ENCODE assay signal across 11 mouse cellular contexts in genomic region chr1:136364711-136365110, GRCm38 (mm10). TPM values are rescaled to one million over a fixed set of nuclear protein-coding genes. Genes with fewer than 3 reads are reported as not detected.
A peak's percentile ranks its signal among the peaks of the same experiment; 100 is the strongest.
DNase-seq lines count a peak whose midpoint lies in the region; ATAC-seq lines count a peak whose summit lies in the region.
"Had no signal": no experiment of that assay in that cellular context is flagged by ENCODE, and none has a peak within 500 bp of the region (broad histone marks: within the 10 kb centered on the region; RNA-seq: fewer than 3 reads in every experiment).

No protein-coding gene starts in this region.

- H3K27ac ChIP-seq in midbrain, embryonic 15.5 days: no peak overlapping the region
- H3K27ac ChIP-seq in hindbrain, embryonic 16.5 days (ENCODE audit: low read depth, low read length): no peak overlapping the region
- H3K27ac ChIP-seq: embryonic facial prominence, embryonic 12.5 days had no signal

- no peaks in the 10 kb centered on the region for H3K4me1 ChIP-seq in midbrain, embryonic 15.5 days
- H3K4me1 ChIP-seq in hindbrain, embryonic 16.5 days (ENCODE audit: control insufficient read depth, insufficient read depth, low read depth, low read length): no peaks in the 10 kb centered on the region; the same call in 1 of the 2 replicates

- DNase-seq in layer of hippocampus, adult 18-20 months (ENCODE audit: low spot score in 2 of 2): peak; percentile 30 to 80
- no peak for DNase-seq in layer of hippocampus, adult 9-10 months (ENCODE audit: low spot score)
- peak; percentile 38 for DNase-seq in cerebellum, adult 9-11 months
- DNase-seq in kidney, postnatal 14 days: peak; percentile 81
- DNase-seq in lung, postnatal 4 days: peak; percentile 55 to 76
- DNase-seq in thymus, postnatal 14 days: peak; percentile 78

- H3K9me3 ChIP-seq in midbrain, embryonic 15.5 days: no peaks in the 10 kb centered on the region
- no peaks in the 10 kb centered on the region for H3K9me3 ChIP-seq in hindbrain, embryonic 16.5 days (ENCODE audit: control insufficient read depth, low read length)
- H3K9me3 ChIP-seq: embryonic facial prominence, embryonic 12.5 days; G1E had no signal

- no peak overlapping the region for H3K4me2 ChIP-seq in midbrain, embryonic 15.5 days
- H3K4me2 ChIP-seq in hindbrain, embryonic 16.5 days (ENCODE audit: low read length): no peak overlapping the region
- H3K4me2 ChIP-seq: embryonic facial prominence, embryonic 12.5 days had no signal

- no peak overlapping the region for H3K9ac ChIP-seq in midbrain, embryonic 15.5 days
- no peak overlapping the region for H3K9ac ChIP-seq in hindbrain, embryonic 16.5 days (ENCODE audit: low read depth, low read length)
- H3K9ac ChIP-seq: embryonic facial prominence, embryonic 12.5 days had no signal

- 56% methylated on average over 19 of the region's 19 CpGs for WGBS in midbrain, embryonic 15.5 days
- WGBS in hindbrain, embryonic 16.5 days: 60% methylated on average over 19 of the region's 19 CpGs

- H3K4me3 ChIP-seq in midbrain, embryonic 15.5 days: no peak overlapping the region
- no peak overlapping the region for H3K4me3 ChIP-seq in hindbrain, embryonic 16.5 days (ENCODE audit: low read length)
- H3K4me3 ChIP-seq: embryonic facial prominence, embryonic 12.5 days; myocyte had no signal

- H3K36me3 ChIP-seq in midbrain, embryonic 15.5 days (replicated peaks): no peaks in the 10 kb centered on the region
- H3K36me3 ChIP-seq in hindbrain, embryonic 16.5 days (ENCODE audit: control insufficient read depth, insufficient read depth, low read length): no peaks in the 10 kb centered on the region
- H3K36me3 ChIP-seq: embryonic facial prominence, embryonic 12.5 days; G1E had no signal

- H3K27me3 ChIP-seq in midbrain, embryonic 15.5 days (replicated peaks): no peaks in the 10 kb centered on the region
- H3K27me3 ChIP-seq in hindbrain, embryonic 16.5 days (replicated peaks; ENCODE audit: control insufficient read depth, insufficient read depth, low read length): no peaks in the 10 kb centered on the region
- H3K27me3 ChIP-seq: embryonic facial prominence, embryonic 12.5 days had no signal

- ATAC-seq in midbrain, embryonic 15.5 days (replicated peaks): no peak
- ATAC-seq in hindbrain, embryonic 16.5 days: no peak

RNA-seq across cellular contexts. Expression of gene Camsap2, which starts 18.8 kb away (rescaled TPM):
- 100 to 1,000 TPM; 129 to 136 TPM for total RNA-seq in layer of hippocampus, adult 18-20 months (2021)
- 31.1 and 31.2 TPM in 2 replicates for polyA plus RNA-seq in midbrain, embryonic 15.5 days (2015; fragmentation: Nextera tagmentation; extraction: Ambion mirVana)
- 23.6 and 25.8 TPM in 2 replicates for polyA plus RNA-seq in hindbrain, embryonic 16.5 days (2015; fragmentation: Nextera tagmentation; extraction: Ambion mirVana)

RNA-seq across cellular contexts. Expression of gene Ddx59, which starts 50.4 kb away (rescaled TPM):
- total RNA-seq in layer of hippocampus, adult 18-20 months (2021): 10 to 100 TPM in 1 of 2 experiments, 1 to 10 TPM in 1; 9.2 to 10.0 TPM
- polyA plus RNA-seq in midbrain, embryonic 15.5 days (2015; fragmentation: Nextera tagmentation; extraction: Ambion mirVana): 15.1 and 17.2 TPM in 2 replicates
- 17.2 TPM in 2 replicates for polyA plus RNA-seq in hindbrain, embryonic 16.5 days (2015; fragmentation: Nextera tagmentation; extraction: Ambion mirVana)
